Mouse (Mus musculus): ENCODE measurements around the gene Lyst.

GRCm38 (mm10) chr13:13808337-13809132 is 218.3 kb downstream of the Lyst start:
- no peak for TF ChIP-seq CTCF (conservative IDR thresholded peaks at IDR 0.05; ENCODE audit: insufficient read depth, insufficient read length, low read depth, low read length)
- TF ChIP-seq POLR2A (IDR thresholded peaks at IDR 0.05; ENCODE audit: low read depth, low read length), result no peak

Measured in kidney, adult 2 months (tissue).